Mouse (Mus musculus): Measurements from ENCODE around the gene Rap1gap. TPM values are rescaled to one million over a fixed set of nuclear protein-coding genes. Genes with fewer than 3 reads are reported as not detected.

Gene Rap1gap
- 3.0 and 4.4 TPM in 2 replicates for polyA plus RNA-seq (2015; fragmentation: Nextera tagmentation; extraction: Ambion mirVana)

DNA sequence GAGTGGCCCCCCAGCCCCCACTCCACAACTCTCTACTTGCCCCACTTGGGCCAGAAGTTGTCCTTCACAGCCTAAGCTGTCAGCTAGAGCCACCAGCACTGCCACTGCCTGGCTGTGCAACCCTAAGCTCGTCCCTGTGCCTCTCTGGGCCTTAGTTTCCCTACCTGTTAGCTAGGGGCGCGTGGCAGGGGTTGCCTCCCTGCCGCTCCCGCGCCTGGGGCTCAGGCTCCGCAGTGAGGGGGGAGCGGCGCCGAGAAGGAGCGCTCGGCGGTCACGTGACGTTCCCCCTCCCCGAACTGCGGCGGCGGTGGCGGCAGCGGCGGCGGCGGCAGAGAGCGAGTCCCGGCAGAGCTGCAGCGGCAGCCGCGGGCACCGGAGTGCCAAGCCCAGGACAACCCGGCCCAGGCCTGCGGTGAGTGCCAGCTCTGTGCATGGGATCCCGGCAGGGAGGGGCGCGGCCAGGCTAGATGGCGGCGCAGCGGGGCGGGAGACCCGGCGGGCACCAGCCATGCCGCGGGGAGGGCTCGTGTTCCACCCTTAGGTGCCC, at the start of gene Rap1gap:
Rap1gap (plus strand) TSS at position 294 of the 547 bp plus-strand sequence.
- no peak for ATAC-seq (ENCODE audit: low read depth)
- Histone ChIP-seq H3K27me3 (ENCODE audit: control insufficient read depth, insufficient read depth, low read depth, low read length) (peaks cover 37% of the 10 kb centered on the region), H3K4me2 (ENCODE audit: low read depth, low read length) (peak within 1 kb of the TSS; percentile 66), H3K4me3 (ENCODE audit: low read depth, low read length) (peak within 1 kb of the TSS; percentile 49), H3K36me3 (ENCODE audit: control insufficient read depth, insufficient read depth) (no peaks in the 10 kb centered on the region), H3K27ac (ENCODE audit: low read length) (no peak within 1 kb of the TSS), H3K9ac (ENCODE audit: low read depth, low read length) (peak within 1 kb of the TSS; percentile 24), H3K9me3 (replicated peaks; ENCODE audit: control insufficient read depth, low read length) (no peaks in the 10 kb centered on the region), H3K4me1 (ENCODE audit: control insufficient read depth, low read depth, low read length) (peaks cover 2% of the 10 kb centered on the region; the same call in 1 of the 2 replicates)
- WGBS (ENCODE audit: insufficient replicate concordance): under 1% methylated on average over 42 of the region's 44 CpGs

GRCm38 (mm10) chr4:137622847-137623246, 41.7 kb upstream of the Rap1gap start:
- whole genome bisulfite sequencing (ENCODE audit: insufficient replicate concordance): 78% methylated on average over 8 of the region's 8 CpGs
- Histone ChIP-seq H3K36me3 (ENCODE audit: control insufficient read depth, insufficient read depth) (peaks cover 51% of the 10 kb centered on the region), H3K9ac (ENCODE audit: low read depth, low read length) (no peak overlapping the region), H3K4me1 (ENCODE audit: control insufficient read depth, low read depth, low read length) (no peaks in the 10 kb centered on the region), H3K27me3 (ENCODE audit: control insufficient read depth, insufficient read depth, low read depth, low read length) (no peaks in the 10 kb centered on the region), H3K9me3 (replicated peaks; ENCODE audit: control insufficient read depth, low read length) (no peaks in the 10 kb centered on the region), H3K4me2 (ENCODE audit: low read depth, low read length) (no peak overlapping the region), H3K27ac (ENCODE audit: low read length) (no peak overlapping the region), H3K4me3 (ENCODE audit: low read depth, low read length) (no peak overlapping the region)
- no peak for ATAC-seq (ENCODE audit: low read depth)

GRCm38 (mm10) chr4:137627476-137628235, 36.9 kb upstream of the Rap1gap start:
- Histone ChIP-seq H3K36me3 (ENCODE audit: control insufficient read depth, insufficient read depth) (peaks cover 57% of the 10 kb centered on the region), H3K27ac (ENCODE audit: low read length) (no peak overlapping the region), H3K9me3 (replicated peaks; ENCODE audit: control insufficient read depth, low read length) (no peaks in the 10 kb centered on the region), H3K4me2 (ENCODE audit: low read depth, low read length) (no peak overlapping the region), H3K9ac (ENCODE audit: low read depth, low read length) (no peak overlapping the region), H3K4me1 (ENCODE audit: control insufficient read depth, low read depth, low read length) (no peaks in the 10 kb centered on the region), H3K27me3 (ENCODE audit: control insufficient read depth, insufficient read depth, low read depth, low read length) (no peaks in the 10 kb centered on the region), H3K4me3 (ENCODE audit: low read depth, low read length) (no peak overlapping the region)
- 81% methylated on average over 8 of the region's 8 CpGs for WGBS (ENCODE audit: insufficient replicate concordance)
- ATAC-seq (ENCODE audit: low read depth): no peak

DNA sequence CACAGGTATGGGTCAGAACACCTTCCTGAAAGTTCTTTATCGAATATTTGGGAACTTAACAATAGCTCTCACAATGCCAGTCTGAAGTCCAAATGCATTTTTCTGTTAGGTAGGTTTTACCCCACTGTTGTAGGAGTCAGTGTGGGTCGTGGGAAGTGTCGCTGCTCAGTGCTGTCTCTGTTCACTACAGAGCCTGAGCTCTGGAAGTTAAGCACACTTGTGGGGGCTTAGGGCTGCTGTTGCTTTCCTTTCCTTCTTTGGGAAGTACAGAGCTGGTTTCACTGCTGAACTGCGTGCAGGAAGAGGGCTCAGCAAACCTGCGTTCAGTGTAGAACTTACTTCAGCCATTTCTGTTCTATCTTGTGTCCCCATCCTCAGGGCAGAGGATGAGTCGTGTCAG, 36.1 kb upstream of the Rap1gap start:
- no peaks in the 10 kb centered on the region for H3K4me1 ChIP-seq (ENCODE audit: control insufficient read depth, low read depth, low read length)
- no peaks in the 10 kb centered on the region for H3K9me3 ChIP-seq (replicated peaks; ENCODE audit: control insufficient read depth, low read length)
- H3K9ac ChIP-seq (ENCODE audit: low read depth, low read length): no peak overlapping the region
- H3K27ac ChIP-seq (ENCODE audit: low read length): no peak overlapping the region
- WGBS (ENCODE audit: insufficient replicate concordance): 74% methylated on average over 6 of the region's 6 CpGs
- H3K4me2 ChIP-seq (ENCODE audit: low read depth, low read length): no peak overlapping the region
- no peaks in the 10 kb centered on the region for H3K27me3 ChIP-seq (ENCODE audit: control insufficient read depth, insufficient read depth, low read depth, low read length)
- no peak for ATAC-seq (ENCODE audit: low read depth)
- no peak overlapping the region for H3K4me3 ChIP-seq (ENCODE audit: low read depth, low read length)
- H3K36me3 ChIP-seq (ENCODE audit: control insufficient read depth, insufficient read depth): peaks cover 57% of the 10 kb centered on the region

- peaks cover 58% of the 10 kb centered on the region for H3K36me3 ChIP-seq (ENCODE audit: control insufficient read depth, insufficient read depth)
- H3K27me3 ChIP-seq (ENCODE audit: control insufficient read depth, insufficient read depth, low read depth, low read length): no peaks in the 10 kb centered on the region
- no peaks in the 10 kb centered on the region for H3K9me3 ChIP-seq (replicated peaks; ENCODE audit: control insufficient read depth, low read length)
- H3K9ac ChIP-seq (ENCODE audit: low read depth, low read length): no peak overlapping the region
- no peak overlapping the region for H3K27ac ChIP-seq (ENCODE audit: low read length)
- H3K4me2 ChIP-seq (ENCODE audit: low read depth, low read length): no peak overlapping the region
- 73% methylated on average over 7 of the region's 7 CpGs for WGBS (ENCODE audit: insufficient replicate concordance)
- H3K4me3 ChIP-seq (ENCODE audit: low read depth, low read length): no peak overlapping the region
- ATAC-seq (ENCODE audit: low read depth): no peak
- H3K4me1 ChIP-seq (ENCODE audit: control insufficient read depth, low read depth, low read length): no peaks in the 10 kb centered on the region
These were observed 35.2 kb upstream of the Rap1gap start for GRCm38 (mm10) chr4:137629354-137629753.

DNA sequence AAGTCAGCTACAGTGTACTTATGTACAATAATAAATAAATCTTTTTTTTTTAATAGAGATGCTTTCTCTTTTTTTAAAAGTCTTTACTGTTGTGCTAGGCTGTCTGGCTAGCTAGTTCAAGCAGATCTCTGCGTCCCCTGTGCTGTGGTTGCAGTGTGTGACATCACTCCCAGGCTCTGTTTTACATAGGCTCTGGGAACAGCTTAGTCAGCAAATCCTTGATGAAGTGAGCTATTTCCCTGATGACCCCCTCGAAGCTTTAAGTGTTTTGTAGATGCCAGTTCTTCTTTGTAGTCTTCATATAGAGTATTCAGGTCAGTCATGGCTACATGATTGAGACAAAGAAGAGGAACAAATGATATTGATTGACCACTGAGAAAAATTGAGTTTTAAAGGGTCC, 34.4 kb upstream of the Rap1gap start:
- Histone ChIP-seq H3K27me3 (ENCODE audit: control insufficient read depth, insufficient read depth, low read depth, low read length) (no peaks in the 10 kb centered on the region), H3K27ac (ENCODE audit: low read length) (no peak overlapping the region), H3K9ac (ENCODE audit: low read depth, low read length) (no peak overlapping the region), H3K4me1 (ENCODE audit: control insufficient read depth, low read depth, low read length) (no peaks in the 10 kb centered on the region), H3K4me3 (ENCODE audit: low read depth, low read length) (no peak overlapping the region), H3K4me2 (ENCODE audit: low read depth, low read length) (no peak overlapping the region), H3K9me3 (replicated peaks; ENCODE audit: control insufficient read depth, low read length) (no peaks in the 10 kb centered on the region), H3K36me3 (ENCODE audit: control insufficient read depth, insufficient read depth) (peaks cover 60% of the 10 kb centered on the region)
- 74% methylated on average over 2 of the region's 2 CpGs for WGBS (ENCODE audit: insufficient replicate concordance)
- no peak for ATAC-seq (ENCODE audit: low read depth)

DNA sequence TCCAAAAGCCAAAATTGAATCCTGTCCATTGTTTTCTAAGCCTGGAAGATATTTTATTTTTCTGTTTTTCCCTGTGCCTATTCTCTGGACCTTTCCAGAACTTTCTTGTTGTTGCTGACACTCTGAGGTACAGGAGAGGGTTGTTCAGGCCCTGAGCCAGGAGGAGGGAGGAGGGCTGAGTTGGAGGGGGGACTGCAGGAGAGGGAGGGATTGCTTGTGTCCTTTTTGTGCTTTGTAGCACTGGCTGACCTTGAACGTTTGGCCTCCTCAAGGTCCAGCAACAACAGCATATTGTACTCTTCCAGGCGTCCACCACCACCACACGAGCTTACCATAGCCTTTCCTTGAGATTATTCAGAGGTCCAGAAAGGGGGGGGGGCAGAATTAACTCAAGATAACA, 32.9 kb upstream of the Rap1gap start:
- H3K4me1 ChIP-seq (ENCODE audit: control insufficient read depth, low read depth, low read length): no peaks in the 10 kb centered on the region
- H3K36me3 ChIP-seq (ENCODE audit: control insufficient read depth, insufficient read depth): peaks cover 64% of the 10 kb centered on the region
- WGBS (ENCODE audit: insufficient replicate concordance): 51% methylated on average over 3 of the region's 3 CpGs
- H3K27me3 ChIP-seq (ENCODE audit: control insufficient read depth, insufficient read depth, low read depth, low read length): no peaks in the 10 kb centered on the region
- no peak overlapping the region for H3K27ac ChIP-seq (ENCODE audit: low read length)
- H3K4me3 ChIP-seq (ENCODE audit: low read depth, low read length): no peak overlapping the region
- no peak for ATAC-seq (ENCODE audit: low read depth)
- H3K9ac ChIP-seq (ENCODE audit: low read depth, low read length): no peak overlapping the region
- H3K4me2 ChIP-seq (ENCODE audit: low read depth, low read length): no peak overlapping the region
- no peaks in the 10 kb centered on the region for H3K9me3 ChIP-seq (replicated peaks; ENCODE audit: control insufficient read depth, low read length)

DNA sequence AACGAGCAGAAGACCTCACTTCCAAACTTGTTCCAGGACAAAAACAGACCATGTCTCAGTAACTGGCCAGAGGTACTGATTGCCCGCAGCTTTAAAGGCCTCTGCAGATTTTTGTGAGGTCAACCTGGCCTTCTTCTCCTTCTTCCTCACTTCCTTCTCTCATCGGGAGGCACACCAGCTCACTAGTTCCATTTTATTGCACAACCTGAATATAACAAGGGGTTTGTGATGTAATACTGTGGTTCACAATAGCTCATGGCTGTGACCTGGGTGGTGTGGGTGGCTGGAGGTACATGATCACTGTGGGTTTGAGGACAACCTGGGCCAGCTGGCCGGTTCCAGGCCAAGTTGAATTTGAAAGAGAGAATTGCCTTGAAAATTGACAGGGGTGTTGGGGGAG, 31.1 kb upstream of the Rap1gap start:
- 67% methylated on average over 4 of the region's 4 CpGs for WGBS (ENCODE audit: insufficient replicate concordance)
- H3K9ac ChIP-seq (ENCODE audit: low read depth, low read length): no peak overlapping the region
- no peaks in the 10 kb centered on the region for H3K4me1 ChIP-seq (ENCODE audit: control insufficient read depth, low read depth, low read length)
- ATAC-seq (ENCODE audit: low read depth): no peak
- no peak overlapping the region for H3K4me3 ChIP-seq (ENCODE audit: low read depth, low read length)
- no peak overlapping the region for H3K4me2 ChIP-seq (ENCODE audit: low read depth, low read length)
- H3K9me3 ChIP-seq (replicated peaks; ENCODE audit: control insufficient read depth, low read length): no peaks in the 10 kb centered on the region
- peaks cover 64% of the 10 kb centered on the region for H3K36me3 ChIP-seq (ENCODE audit: control insufficient read depth, insufficient read depth)
- H3K27ac ChIP-seq (ENCODE audit: low read length): no peak overlapping the region
- H3K27me3 ChIP-seq (ENCODE audit: control insufficient read depth, insufficient read depth, low read depth, low read length): no peaks in the 10 kb centered on the region

DNA sequence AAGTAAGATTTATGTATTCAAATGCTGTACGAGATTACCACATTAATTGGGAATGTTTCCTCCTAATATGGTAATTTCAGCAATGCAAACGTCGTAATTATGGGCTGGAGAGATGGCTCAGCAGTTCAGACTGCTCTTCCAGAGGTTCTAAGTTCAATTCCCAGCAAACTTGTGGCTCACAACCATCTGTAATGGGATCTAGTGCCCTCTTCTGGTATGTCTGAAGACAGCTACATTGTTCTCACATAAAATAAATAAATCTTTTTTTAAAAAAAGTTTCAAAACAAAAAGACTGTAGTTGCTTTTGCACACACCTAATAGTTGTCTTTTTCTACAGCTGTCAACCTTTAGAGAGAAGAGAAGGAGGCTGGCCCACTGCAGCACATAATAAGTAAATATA, 27.9 kb upstream of the Rap1gap start:
- H3K4me2 ChIP-seq (ENCODE audit: low read depth, low read length): no peak overlapping the region
- ATAC-seq (ENCODE audit: low read depth): no peak
- no peak overlapping the region for H3K9ac ChIP-seq (ENCODE audit: low read depth, low read length)
- no peaks in the 10 kb centered on the region for H3K9me3 ChIP-seq (replicated peaks; ENCODE audit: control insufficient read depth, low read length)
- H3K27me3 ChIP-seq (ENCODE audit: control insufficient read depth, insufficient read depth, low read depth, low read length): no peaks in the 10 kb centered on the region
- WGBS (ENCODE audit: insufficient replicate concordance): 77% methylated on average over 3 of the region's 3 CpGs
- no peak overlapping the region for H3K27ac ChIP-seq (ENCODE audit: low read length)
- H3K36me3 ChIP-seq (ENCODE audit: control insufficient read depth, insufficient read depth): peaks cover 51% of the 10 kb centered on the region
- no peak overlapping the region for H3K4me3 ChIP-seq (ENCODE audit: low read depth, low read length)
- H3K4me1 ChIP-seq (ENCODE audit: control insufficient read depth, low read depth, low read length): no peaks in the 10 kb centered on the region
